Mouse (Mus musculus) heart, embryonic 11.5 days (tissue): ENCODE data around the gene F2rl3. TPM values are rescaled to one million over a fixed set of nuclear protein-coding genes. Genes with fewer than 3 reads are reported as not detected.

Experiments used
- ATAC-seq: fragments of 200-750 bp; cut with Nextera tagmentation; replicated peaks from 2 replicates; pipeline ENCODE4 v1.8.0; 2017; ENCODE audit warnings: moderate library complexity; ENCODE audit not compliant: insufficient number of reproducible peaks, low FRiP score, low TSS enrichment
- H3K27ac ChIP-seq: fragments of 300-500 bp; sonication (generic); 2 replicates; pipeline ENCODE4 v1.5.1; 2014; ENCODE audit warnings: mild to moderate bottlenecking, low read depth, low read length
- H3K27me3 ChIP-seq: fragments of 300-500 bp; sonication (generic); 2 replicates; pipeline ENCODE4 v1.6.1; 2014; ENCODE audit warnings: mild to moderate bottlenecking, low read length, mixed read lengths; ENCODE audit not compliant: control insufficient read depth, insufficient read depth
- H3K36me3 ChIP-seq: fragments of 300-500 bp; sonication (generic); 2 replicates; pipeline ENCODE4 v1.6.1; 2014; ENCODE audit warnings: mild to moderate bottlenecking, low read length, moderate library complexity, mixed read lengths; ENCODE audit not compliant: control insufficient read depth, insufficient read depth
- H3K4me1 ChIP-seq: fragments of 300-500 bp; sonication (generic); 2 replicates; pipeline ENCODE4 v1.6.1; 2014; ENCODE audit warnings: low read length; ENCODE audit not compliant: control insufficient read depth, insufficient read depth
- H3K4me2 ChIP-seq: fragments of 300-500 bp; sonication (generic); 2 replicates; pipeline ENCODE4 v1.6.1; 2014; ENCODE audit warnings: mild to moderate bottlenecking, moderate library complexity
- H3K4me3 ChIP-seq: fragments of 300-500 bp; sonication (generic); 2 replicates; pipeline ENCODE4 v1.5.1; 2014; ENCODE audit warnings: low read depth, low read length
- H3K9ac ChIP-seq: fragments of 300-500 bp; sonication (generic); 2 replicates; pipeline ENCODE4 v1.6.1; 2014; ENCODE audit warnings: mild to moderate bottlenecking, low read depth, low read length, moderate library complexity
- H3K9me3 ChIP-seq: fragments of 300-500 bp; sonication (generic); replicated peaks from 2 replicates; pipeline ENCODE4 v1.6.1; 2016; ENCODE audit warnings: low read length; ENCODE audit not compliant: control insufficient read depth
- WGBS: fragments of 180-500 bp; shearing (Covaris S2); extraction: QIAGEN DNeasy Blood & Tissue Kit; methylation state at CpG from one replicate; pipeline ENCODE4 v1.1.7; 2014; ENCODE audit not compliant: insufficient replicate concordance; 5-methylcytosine and 5-hydroxymethylcytosine counted together
- polyA plus RNA-seq: library from polyadenylated mRNA; unstranded; fragments of >200 nt; fragmentation: Nextera tagmentation; extraction: Ambion mirVana; gene quantifications from 2 replicates; pipeline ENCODE4 v1.2.1, GENCODE M21; 2014

The F2rl3 gene
- polyA plus RNA-seq, 1 experiment from 2014 or later: 1.2 TPM

GRCm38 (mm10) chr8:72756771-72757390 is 4.8 kb upstream of the F2rl3 start:
- no peaks in the 10 kb centered on the region for H3K4me1 ChIP-seq
- no peak overlapping the region for H3K27ac ChIP-seq
- peaks cover 36% of the 10 kb centered on the region for H3K36me3 ChIP-seq
- H3K4me3 ChIP-seq: no peak overlapping the region
- ATAC-seq: no peak
- no peaks in the 10 kb centered on the region for H3K27me3 ChIP-seq
- WGBS: 95% methylated on average over 35 of the region's 35 CpGs
- H3K4me2 ChIP-seq: no peak overlapping the region
- H3K9me3 ChIP-seq: no peaks in the 10 kb centered on the region
- H3K9ac ChIP-seq: no peak overlapping the region

- Histone ChIP-seq H3K4me3 (no peak overlapping the region), H3K4me2 (no peak overlapping the region), H3K9me3 (no peaks in the 10 kb centered on the region), H3K9ac (no peak overlapping the region), H3K36me3 (peaks cover 36% of the 10 kb centered on the region), H3K4me1 (no peaks in the 10 kb centered on the region), H3K27ac (no peak overlapping the region), H3K27me3 (no peaks in the 10 kb centered on the region)
- WGBS: 92% methylated on average over 15 of the region's 15 CpGs
- no peak for ATAC-seq
Measured at GRCm38 (mm10) chr8:72757426-72758195, 4.1 kb upstream of the F2rl3 start.

GRCm38 (mm10) chr8:72758310-72758709 is 3.4 kb upstream of the F2rl3 start:
- peaks cover 32% of the 10 kb centered on the region for H3K36me3 ChIP-seq
- H3K4me2 ChIP-seq: no peak overlapping the region
- no peak for ATAC-seq
- no peak overlapping the region for H3K27ac ChIP-seq
- no peaks in the 10 kb centered on the region for H3K27me3 ChIP-seq
- no peaks in the 10 kb centered on the region for H3K4me1 ChIP-seq
- H3K9me3 ChIP-seq: no peaks in the 10 kb centered on the region
- H3K9ac ChIP-seq: no peak overlapping the region
- H3K4me3 ChIP-seq: no peak overlapping the region

- no peak for ATAC-seq
- peaks cover 29% of the 10 kb centered on the region for H3K36me3 ChIP-seq
- WGBS: 79% methylated on average over 3 of the region's 3 CpGs
- H3K4me2 ChIP-seq: no peak overlapping the region
- no peak overlapping the region for H3K9ac ChIP-seq
- no peak overlapping the region for H3K27ac ChIP-seq
- H3K27me3 ChIP-seq: no peaks in the 10 kb centered on the region
- H3K4me1 ChIP-seq: no peaks in the 10 kb centered on the region
- H3K9me3 ChIP-seq: no peaks in the 10 kb centered on the region
- H3K4me3 ChIP-seq: no peak overlapping the region
Measured at GRCm38 (mm10) chr8:72760216-72760615, 1.5 kb upstream of the F2rl3 start.

- Histone ChIP-seq H3K4me2 (no peak overlapping the region), H3K4me1 (peaks cover 2% of the 10 kb centered on the region; the same call in 1 of the 2 replicates)
- 81% methylated on average over 12 of the region's 12 CpGs for WGBS
Measured at GRCm38 (mm10) chr8:72762306-72762705, 626 bp downstream of the F2rl3 start.

GRCm38 (mm10) chr8:72765696-72766095 is 4.0 kb downstream of the F2rl3 start:
- Histone ChIP-seq H3K27me3 (no peaks in the 10 kb centered on the region), H3K4me2 (no peak overlapping the region), H3K9me3 (no peaks in the 10 kb centered on the region), H3K4me3 (no peak overlapping the region), H3K27ac (no peak overlapping the region), H3K9ac (no peak overlapping the region), H3K4me1 (peaks cover 2% of the 10 kb centered on the region; the same call in 1 of the 2 replicates), H3K36me3 (no peaks in the 10 kb centered on the region)
- ATAC-seq: no peak
- WGBS: 72% methylated on average over 4 of the region's 4 CpGs

More at GRCm38 (mm10) chr8:72762306-72762705, 626 bp downstream of the F2rl3 start:
- no peak for ATAC-seq
- H3K36me3 ChIP-seq: peaks cover 10% of the 10 kb centered on the region
- H3K4me3 ChIP-seq: no peak overlapping the region
- no peaks in the 10 kb centered on the region for H3K9me3 ChIP-seq
- H3K27ac ChIP-seq: no peak overlapping the region
- no peaks in the 10 kb centered on the region for H3K27me3 ChIP-seq
- H3K9ac ChIP-seq: no peak overlapping the region

- Histone ChIP-seq H3K36me3 (no peaks in the 10 kb centered on the region), H3K9me3 (no peaks in the 10 kb centered on the region), H3K4me2 (no peak overlapping the region), H3K9ac (no peak overlapping the region), H3K4me3 (no peak overlapping the region), H3K27ac (no peak overlapping the region), H3K27me3 (no peaks in the 10 kb centered on the region), H3K4me1 (peaks cover 2% of the 10 kb centered on the region; the same call in 1 of the 2 replicates)
- ATAC-seq: no peak
- WGBS: 34% methylated on average over 7 of the region's 7 CpGs
Measured at GRCm38 (mm10) chr8:72766777-72767176, 5.1 kb downstream of the F2rl3 start.

GRCm38 (mm10) chr8:72777797-72778196 is 16.1 kb downstream of the F2rl3 start:
- H3K9me3 ChIP-seq: no peaks in the 10 kb centered on the region
- H3K9ac ChIP-seq: no peak overlapping the region
- 90% methylated on average over 1 of the region's 1 CpGs for WGBS
- H3K27ac ChIP-seq: no peak overlapping the region
- H3K36me3 ChIP-seq: no peaks in the 10 kb centered on the region
- ATAC-seq: no peak
- H3K4me2 ChIP-seq: no peak overlapping the region
- H3K4me1 ChIP-seq: no peaks in the 10 kb centered on the region
- H3K4me3 ChIP-seq: no peak overlapping the region
- H3K27me3 ChIP-seq: no peaks in the 10 kb centered on the region

GRCm38 (mm10) chr8:72780644-72781043 is 19.0 kb downstream of the F2rl3 start:
- H3K36me3 ChIP-seq: no peaks in the 10 kb centered on the region
- no peak overlapping the region for H3K9ac ChIP-seq
- no peak overlapping the region for H3K4me2 ChIP-seq
- H3K4me3 ChIP-seq: no peak overlapping the region
- no peaks in the 10 kb centered on the region for H3K9me3 ChIP-seq
- no peak overlapping the region for H3K27ac ChIP-seq
- 88% methylated on average over 4 of the region's 4 CpGs for WGBS
- no peaks in the 10 kb centered on the region for H3K27me3 ChIP-seq
- no peak for ATAC-seq
- H3K4me1 ChIP-seq: no peaks in the 10 kb centered on the region
